Mouse (Mus musculus) stomach, embryonic 16.5 days (tissue): Measurements from ENCODE around the gene Ccdc63. TPM values are rescaled to one million over a fixed set of nuclear protein-coding genes. Genes with fewer than 3 reads are reported as not detected.

ENCODE experiments used
- ATAC-seq: fragments of 200-750 bp; cut with Nextera tagmentation; 2 replicates; pipeline ENCODE4 v1.8.0; 2017; ENCODE audit warnings: moderate number of reproducible peaks, moderate TSS enrichment; ENCODE audit not compliant: insufficient read depth, low FRiP score
- H3K27ac ChIP-seq: fragments of 300-500 bp; sonication (generic); 2 replicates; pipeline ENCODE4 v1.5.1; 2014; ENCODE audit warnings: low read length
- H3K27me3 ChIP-seq: fragments of 300-500 bp; sonication (generic); 2 replicates; pipeline ENCODE4 v1.6.1; 2014; ENCODE audit warnings: low read length, control low read depth, mixed read lengths; ENCODE audit not compliant: control insufficient read depth, insufficient read depth
- H3K36me3 ChIP-seq: fragments of 300-500 bp; sonication (generic); 2 replicates; pipeline ENCODE4 v1.6.1; 2014; ENCODE audit warnings: low read length; ENCODE audit not compliant: control insufficient read depth, insufficient read depth
- H3K4me1 ChIP-seq: fragments of 300-500 bp; sonication (generic); 2 replicates; pipeline ENCODE4 v1.6.1; 2014; ENCODE audit warnings: low read length, control low read depth, mixed read lengths; ENCODE audit not compliant: control insufficient read depth, insufficient read depth
- H3K4me2 ChIP-seq: fragments of 300-500 bp; sonication (generic); 2 replicates; pipeline ENCODE4 v1.6.1; 2014; ENCODE audit warnings: low read depth, low read length, mixed read lengths
- H3K4me3 ChIP-seq: fragments of 300-500 bp; sonication (generic); replicated peaks from 2 replicates; pipeline ENCODE4 v1.5.1; 2014; ENCODE audit warnings: mild to moderate bottlenecking, low read length
- H3K9ac ChIP-seq: fragments of 300-500 bp; sonication (generic); 2 replicates; pipeline ENCODE4 v1.6.1; 2014; ENCODE audit warnings: low read length
- H3K9me3 ChIP-seq: fragments of 300-500 bp; sonication (generic); replicated peaks from 2 replicates; pipeline ENCODE4 v1.6.1; 2016; ENCODE audit warnings: low read length, control low read depth; ENCODE audit not compliant: control insufficient read depth
- WGBS: fragments of 180-500 bp; shearing (Covaris S2); extraction: QIAGEN DNeasy Blood & Tissue Kit; methylation state at CpG from one replicate; pipeline ENCODE4 v1.1.7; 2014; 5-methylcytosine and 5-hydroxymethylcytosine counted together
- polyA plus RNA-seq: library from polyadenylated mRNA; unstranded; fragments of >200 nt; fragmentation: Nextera tagmentation; extraction: Ambion mirVana; gene quantifications from 2 replicates; pipeline ENCODE4 v1.2.1, GENCODE M21; 2015

Gene Ccdc63
- polyA plus RNA-seq, 1 experiment from 2014 or later, result not detected

- Histone ChIP-seq H3K4me2 (no peak overlapping the region), H3K27ac (no peak overlapping the region), H3K9ac (no peak overlapping the region), H3K36me3 (no peaks in the 10 kb centered on the region), H3K4me3 (no peak overlapping the region), H3K4me1 (peaks cover 7% of the 10 kb centered on the region; the same call in 1 of the 2 replicates), H3K27me3 (no peaks in the 10 kb centered on the region), H3K9me3 (no peaks in the 10 kb centered on the region)
- 83% methylated on average over 9 of the region's 9 CpGs for WGBS
- ATAC-seq, result no peak
These were observed 7.6 kb downstream of the Ccdc63 start for GRCm38 (mm10) chr5:122133050-122133389.

DNA sequence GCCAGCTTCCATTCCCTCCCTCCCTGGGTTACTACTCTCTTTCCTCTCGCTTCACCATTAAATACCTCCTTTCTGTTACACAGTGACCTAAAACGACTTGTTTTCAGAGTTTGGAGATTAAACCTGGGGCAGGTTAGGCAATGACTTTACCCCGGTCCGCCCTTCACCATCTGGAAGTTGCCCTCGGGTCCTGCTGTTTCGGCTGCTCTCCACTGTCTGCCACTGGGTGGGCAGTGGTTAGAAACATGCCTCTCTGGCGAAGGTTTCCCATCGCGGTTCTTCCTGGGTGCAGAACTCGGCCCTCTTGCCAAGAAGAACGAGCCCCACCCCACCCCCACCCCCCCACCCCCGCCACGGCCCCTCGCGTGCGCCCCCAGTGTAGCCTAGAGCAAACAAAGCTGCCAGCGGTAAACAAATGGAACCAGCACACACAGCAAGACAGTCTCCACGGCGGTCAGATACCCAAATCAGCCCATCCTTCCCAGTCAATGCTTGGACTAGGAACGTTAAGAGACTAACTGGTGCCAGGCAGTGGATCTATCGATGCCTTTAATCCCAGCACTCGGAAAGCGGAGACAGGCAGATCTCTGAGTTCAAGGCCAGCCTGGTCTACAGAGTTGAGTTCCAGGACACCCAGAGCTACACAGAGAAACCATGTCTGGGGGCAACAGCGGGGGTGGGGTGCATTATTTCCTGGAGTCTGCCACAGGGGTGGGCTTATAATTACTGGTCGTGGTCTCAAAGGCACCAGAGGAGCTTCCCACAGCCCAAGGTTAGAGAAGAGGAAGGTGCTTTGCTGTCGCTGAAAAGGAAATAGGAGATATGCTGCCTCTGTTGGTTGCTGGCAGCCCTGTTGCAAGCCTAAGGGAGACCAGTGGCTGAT lies 8.2 kb downstream of the Ccdc63 start:
- Histone ChIP-seq H3K4me1 (peaks cover 7% of the 10 kb centered on the region; the same call in 1 of the 2 replicates), H3K4me3 (peak overlapping the region; percentile 46), H3K27me3 (no peaks in the 10 kb centered on the region), H3K9me3 (no peaks in the 10 kb centered on the region), H3K36me3 (no peaks in the 10 kb centered on the region), H3K9ac (peak overlapping the region; percentile 65), H3K27ac (no peak overlapping the region), H3K4me2 (peak overlapping the region; percentile 83)
- 19% methylated on average over 26 of the region's 26 CpGs for WGBS
- no peak for ATAC-seq

- Histone ChIP-seq H3K9ac (peak overlapping the region; percentile 65), H3K9me3 (no peaks in the 10 kb centered on the region), H3K4me3 (peak overlapping the region; percentile 46), H3K27ac (peak overlapping the region; percentile 48; the same call in 1 of the 2 replicates), H3K27me3 (no peaks in the 10 kb centered on the region), H3K36me3 (no peaks in the 10 kb centered on the region), H3K4me2 (peak overlapping the region; percentile 83), H3K4me1 (peaks cover 7% of the 10 kb centered on the region; the same call in 1 of the 2 replicates)
- 9% methylated on average over 34 of the region's 34 CpGs for WGBS
- ATAC-seq, result peak; percentile 56; the same call in 1 of the 2 replicates
These were observed 9.3 kb downstream of the Ccdc63 start for GRCm38 (mm10) chr5:122131076-122132051.

GRCm38 (mm10) chr5:122130341-122130998 lies 10.2 kb downstream of the Ccdc63 start:
- Histone ChIP-seq H3K9me3 (no peaks in the 10 kb centered on the region), H3K27ac (no peak overlapping the region), H3K4me2 (no peak overlapping the region), H3K4me1 (peaks cover 7% of the 10 kb centered on the region; the same call in 1 of the 2 replicates), H3K9ac (no peak overlapping the region), H3K4me3 (no peak overlapping the region), H3K27me3 (no peaks in the 10 kb centered on the region), H3K36me3 (no peaks in the 10 kb centered on the region)
- no peak for ATAC-seq
- 83% methylated on average over 11 of the region's 11 CpGs for WGBS

GRCm38 (mm10) chr5:122129068-122129655 lies 11.5 kb downstream of the Ccdc63 start:
- ATAC-seq, result peak; percentile 33; the same call in 1 of the 2 replicates
- no peak overlapping the region for H3K27ac ChIP-seq
- H3K4me1 ChIP-seq, result peaks cover 7% of the 10 kb centered on the region; the same call in 1 of the 2 replicates
- H3K27me3 ChIP-seq, result no peaks in the 10 kb centered on the region
- H3K9me3 ChIP-seq, result no peaks in the 10 kb centered on the region
- 28% methylated on average over 16 of the region's 16 CpGs for WGBS
- H3K36me3 ChIP-seq, result no peaks in the 10 kb centered on the region
- peak overlapping the region; percentile 46; the same call in 1 of the 2 replicates for H3K9ac ChIP-seq
- H3K4me3 ChIP-seq, result no peak overlapping the region
- H3K4me2 ChIP-seq, result 0 out of 2 replicates have a peak overlapping the region, but pooled peaks have one; percentile 27

DNA sequence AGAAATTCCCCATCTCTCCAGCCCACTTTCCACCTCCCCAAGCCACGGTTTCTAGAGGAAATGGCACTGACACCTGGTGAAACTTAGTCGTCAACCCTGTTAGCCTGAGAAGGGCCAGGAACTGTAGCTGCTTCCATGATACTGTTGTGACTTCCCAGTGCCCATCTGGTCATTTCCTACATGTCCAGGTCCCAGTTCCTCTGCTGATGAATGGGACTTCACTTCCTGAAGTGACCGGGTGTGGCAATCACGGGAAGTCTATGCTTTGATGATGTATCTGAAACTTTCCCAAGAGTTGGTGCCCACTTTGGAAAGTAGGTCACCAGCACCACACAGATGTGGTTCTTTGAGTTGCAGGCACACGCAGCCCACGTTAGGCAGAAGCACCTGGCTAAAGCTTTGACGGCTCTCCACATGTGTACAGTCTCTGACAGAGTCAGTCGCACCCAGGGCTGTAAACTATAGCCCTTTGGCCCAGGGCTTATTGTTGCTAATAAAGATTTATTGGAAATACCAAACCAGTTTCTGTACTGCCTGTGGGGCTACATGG lies 15.3 kb downstream of the Ccdc63 start:
- no peaks in the 10 kb centered on the region for H3K27me3 ChIP-seq
- no peak overlapping the region for H3K9ac ChIP-seq
- no peak for ATAC-seq
- no peak overlapping the region for H3K27ac ChIP-seq
- no peaks in the 10 kb centered on the region for H3K9me3 ChIP-seq
- WGBS, result 72% methylated on average over 8 of the region's 8 CpGs
- no peak overlapping the region for H3K4me2 ChIP-seq
- no peak overlapping the region for H3K4me3 ChIP-seq
- no peaks in the 10 kb centered on the region for H3K36me3 ChIP-seq
- H3K4me1 ChIP-seq, result no peaks in the 10 kb centered on the region

- H3K4me2 ChIP-seq, result no peak overlapping the region
- 89% methylated on average over 6 of the region's 6 CpGs for WGBS
- H3K9me3 ChIP-seq, result no peaks in the 10 kb centered on the region
These were observed 24.4 kb downstream of the Ccdc63 start for GRCm38 (mm10) chr5:122116243-122116642.

GRCm38 (mm10) chr5:122115266-122115763 lies 25.3 kb downstream of the Ccdc63 start:
- Histone ChIP-seq H3K4me3 (no peak overlapping the region), H3K27me3 (no peaks in the 10 kb centered on the region), H3K4me2 (no peak overlapping the region), H3K36me3 (no peaks in the 10 kb centered on the region), H3K4me1 (no peaks in the 10 kb centered on the region), H3K9me3 (no peaks in the 10 kb centered on the region), H3K27ac (no peak overlapping the region), H3K9ac (no peak overlapping the region)
- WGBS, result 93% methylated on average over 9 of the region's 9 CpGs
- no peak for ATAC-seq

More at GRCm38 (mm10) chr5:122116243-122116642, 24.4 kb downstream of the Ccdc63 start:
- no peaks in the 10 kb centered on the region for H3K27me3 ChIP-seq
- ATAC-seq, result no peak
- no peaks in the 10 kb centered on the region for H3K36me3 ChIP-seq
- no peak overlapping the region for H3K4me3 ChIP-seq
- H3K4me1 ChIP-seq, result no peaks in the 10 kb centered on the region
- no peak overlapping the region for H3K9ac ChIP-seq
- H3K27ac ChIP-seq, result no peak overlapping the region
